Mouse (Mus musculus): ENCODE results near the gene Osbpl2. TPM values are rescaled to one million over a fixed set of nuclear protein-coding genes. Genes with fewer than 3 reads are reported as not detected.

The Osbpl2 gene
- polyA plus RNA-seq, 1 experiment from 2014 or later: 19.2 TPM

GRCm38 (mm10) chr2:180084565-180084964 lies 34.5 kb upstream of the Osbpl2 start:
- Histone ChIP-seq H3K9me3 (ENCODE audit: control insufficient read depth, low read length) (no peaks in the 10 kb centered on the region), H3K9ac (ENCODE audit: low read depth, low read length) (no peak overlapping the region), H3K4me1 (replicated peaks; ENCODE audit: control insufficient read depth, insufficient read depth, low read length) (no peaks in the 10 kb centered on the region; the same call in 1 of the 2 replicates), H3K27me3 (replicated peaks; ENCODE audit: control insufficient read depth, insufficient read depth, low read length) (no peaks in the 10 kb centered on the region), H3K27ac (ENCODE audit: low read depth, low read length) (no peak overlapping the region), H3K4me2 (no peak overlapping the region), H3K36me3 (ENCODE audit: control insufficient read depth, insufficient read depth, low read length) (peaks cover 2% of the 10 kb centered on the region; the same call in 1 of the 2 replicates), H3K4me3 (ENCODE audit: low read depth, low read length) (no peak overlapping the region)
- ATAC-seq (replicated peaks; ENCODE audit: low FRiP score) (no peak), DNase-seq (ENCODE audit: low spot score) (no peak)
- 46% methylated on average over 3 of the region's 3 CpGs for WGBS

DNA sequence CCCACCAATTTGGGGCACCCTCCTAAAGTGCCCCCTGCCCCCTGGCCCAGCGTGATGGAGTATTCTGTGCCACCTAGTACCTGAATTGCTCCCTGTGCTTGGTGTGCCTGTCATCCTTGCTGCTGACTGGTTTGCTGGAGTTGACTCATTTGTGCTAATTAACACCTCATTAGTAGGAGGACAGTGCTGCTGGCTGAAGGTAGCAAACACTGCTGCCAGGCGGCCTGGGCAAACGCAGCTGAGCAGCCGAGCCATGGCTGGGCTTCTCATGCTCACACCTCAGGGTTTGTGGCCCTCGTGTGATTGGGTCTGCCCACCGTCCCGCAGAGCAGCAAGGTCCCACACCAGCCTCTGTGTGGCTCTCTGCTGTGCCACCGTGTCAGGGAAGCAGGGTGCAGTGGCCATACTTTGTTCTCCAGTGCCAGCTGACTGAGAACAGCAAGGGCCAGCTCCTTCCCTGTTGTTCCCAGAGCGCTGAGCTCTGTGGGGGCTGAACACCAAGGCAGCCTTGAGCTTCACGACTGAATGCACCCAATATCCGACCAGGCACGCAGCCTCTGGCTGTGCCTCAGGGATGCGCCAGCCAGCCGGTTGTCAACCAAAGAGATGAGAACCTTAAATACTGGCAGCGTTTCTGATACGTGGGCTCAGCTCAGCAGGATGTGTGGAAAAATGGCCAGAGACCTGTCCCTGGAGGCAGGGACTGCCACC lies 33.0 kb upstream of the Osbpl2 start:
- Histone ChIP-seq H3K27me3 (replicated peaks; ENCODE audit: control insufficient read depth, insufficient read depth, low read length) (no peaks in the 10 kb centered on the region), H3K4me1 (replicated peaks; ENCODE audit: control insufficient read depth, insufficient read depth, low read length) (no peaks in the 10 kb centered on the region; the same call in 1 of the 2 replicates), H3K9ac (ENCODE audit: low read depth, low read length) (no peak overlapping the region), H3K4me3 (ENCODE audit: low read depth, low read length) (no peak overlapping the region), H3K27ac (ENCODE audit: low read depth, low read length) (no peak overlapping the region; the same call in 1 of the 2 replicates), H3K4me2 (no peak overlapping the region), H3K36me3 (ENCODE audit: control insufficient read depth, insufficient read depth, low read length) (no peaks in the 10 kb centered on the region; the same call in 1 of the 2 replicates), H3K9me3 (ENCODE audit: control insufficient read depth, low read length) (no peaks in the 10 kb centered on the region)
- ATAC-seq (replicated peaks; ENCODE audit: low FRiP score): no peak
- 72% methylated on average over 16 of the region's 16 CpGs for WGBS
- no peak for DNase-seq (ENCODE audit: low spot score)

DNA sequence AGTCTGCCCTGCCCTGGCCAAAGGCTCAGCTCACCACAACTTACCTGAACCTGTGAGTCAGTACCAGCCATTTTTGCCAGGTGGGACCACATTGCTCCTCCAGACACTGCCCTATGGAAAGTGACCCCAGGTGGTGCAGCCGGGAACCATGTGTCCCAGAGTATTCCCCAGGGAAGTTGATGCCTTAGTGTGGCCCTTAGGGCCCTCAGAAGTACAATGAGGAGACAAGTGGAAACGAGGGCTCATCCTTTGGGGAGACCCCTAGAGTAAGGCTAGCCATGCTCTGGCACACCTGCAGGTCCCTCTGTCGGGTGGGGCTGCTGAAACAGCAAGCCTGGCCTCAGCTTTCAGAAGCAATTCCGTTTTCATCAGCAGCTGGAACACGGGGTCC lies 32.5 kb upstream of the Osbpl2 start:
- Histone ChIP-seq H3K36me3 (ENCODE audit: control insufficient read depth, insufficient read depth, low read length) (no peaks in the 10 kb centered on the region; the same call in 1 of the 2 replicates), H3K27ac (ENCODE audit: low read depth, low read length) (no peak overlapping the region), H3K9ac (ENCODE audit: low read depth, low read length) (no peak overlapping the region), H3K27me3 (replicated peaks; ENCODE audit: control insufficient read depth, insufficient read depth, low read length) (no peaks in the 10 kb centered on the region), H3K4me2 (no peak overlapping the region), H3K4me3 (ENCODE audit: low read depth, low read length) (no peak overlapping the region), H3K4me1 (replicated peaks; ENCODE audit: control insufficient read depth, insufficient read depth, low read length) (no peaks in the 10 kb centered on the region; the same call in 1 of the 2 replicates), H3K9me3 (ENCODE audit: control insufficient read depth, low read length) (no peaks in the 10 kb centered on the region)
- DNase-seq (ENCODE audit: low spot score) (no peak), ATAC-seq (replicated peaks; ENCODE audit: low FRiP score) (no peak)
- 79% methylated on average over 5 of the region's 5 CpGs for WGBS

DNA sequence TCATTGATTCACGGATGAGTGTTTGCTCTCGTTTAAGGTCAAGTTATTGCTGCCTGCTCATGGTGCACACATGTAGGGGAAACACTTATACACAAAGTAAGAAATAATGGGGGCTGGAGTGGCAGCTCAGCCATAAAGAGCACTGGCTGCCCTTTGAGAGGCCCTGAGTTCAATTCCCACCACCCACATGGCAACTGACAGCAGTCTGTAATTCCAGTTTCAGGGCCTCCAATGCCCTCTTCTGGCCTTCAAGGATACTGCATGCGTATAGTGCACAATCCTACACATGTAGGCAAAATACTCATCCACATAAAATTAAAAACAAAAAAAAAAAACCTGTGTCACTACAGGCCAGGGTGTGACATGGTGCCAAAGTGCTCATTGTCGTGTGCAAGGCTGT lies 31.6 kb upstream of the Osbpl2 start:
- Histone ChIP-seq H3K9ac (ENCODE audit: low read depth, low read length) (no peak overlapping the region), H3K27me3 (replicated peaks; ENCODE audit: control insufficient read depth, insufficient read depth, low read length) (no peaks in the 10 kb centered on the region), H3K36me3 (ENCODE audit: control insufficient read depth, insufficient read depth, low read length) (no peaks in the 10 kb centered on the region; the same call in 1 of the 2 replicates), H3K4me3 (ENCODE audit: low read depth, low read length) (no peak overlapping the region), H3K4me1 (replicated peaks; ENCODE audit: control insufficient read depth, insufficient read depth, low read length) (no peaks in the 10 kb centered on the region; the same call in 1 of the 2 replicates), H3K27ac (ENCODE audit: low read depth, low read length) (no peak overlapping the region), H3K4me2 (no peak overlapping the region), H3K9me3 (ENCODE audit: control insufficient read depth, low read length) (no peaks in the 10 kb centered on the region)
- DNase-seq (ENCODE audit: low spot score) (no peak), ATAC-seq (replicated peaks; ENCODE audit: low FRiP score) (no peak)
- 89% methylated on average over 4 of the region's 4 CpGs for WGBS

- 71% methylated on average over 11 of the region's 11 CpGs for WGBS
- ATAC-seq (replicated peaks; ENCODE audit: low FRiP score): no peak
- H3K27ac ChIP-seq (ENCODE audit: low read depth, low read length): no peak overlapping the region
Observed at GRCm38 (mm10) chr2:180090285-180090684, 28.8 kb upstream of the Osbpl2 start.

DNA sequence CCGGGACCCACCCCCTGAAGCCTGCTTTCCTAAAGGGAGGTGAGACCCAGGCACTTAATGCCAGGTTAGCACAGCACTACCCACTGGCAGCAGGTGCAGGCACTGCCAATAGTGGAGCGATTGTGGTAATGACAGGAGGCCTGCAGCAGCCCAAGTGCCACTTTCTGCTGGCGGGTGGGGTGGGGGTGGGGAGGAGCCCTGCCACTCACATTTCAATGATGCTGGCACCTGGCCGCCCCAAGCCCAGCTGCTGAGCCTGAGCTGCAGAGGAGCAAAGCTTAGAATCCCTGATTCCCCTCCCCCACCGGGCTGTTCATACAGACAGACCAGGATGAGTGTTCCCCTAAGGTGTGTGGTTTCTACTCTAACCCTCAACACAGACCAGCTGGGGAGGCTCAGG lies 23.4 kb upstream of the Osbpl2 start:
- DNase-seq (ENCODE audit: low spot score): no peak
- WGBS: 41% methylated on average over 5 of the region's 5 CpGs

More at GRCm38 (mm10) chr2:180090285-180090684, 28.8 kb upstream of the Osbpl2 start:
- no peaks in the 10 kb centered on the region; the same call in 1 of the 2 replicates for H3K36me3 ChIP-seq (ENCODE audit: control insufficient read depth, insufficient read depth, low read length)
- H3K4me3 ChIP-seq (ENCODE audit: low read depth, low read length): no peak overlapping the region
- H3K9ac ChIP-seq (ENCODE audit: low read depth, low read length): no peak overlapping the region
- H3K9me3 ChIP-seq (ENCODE audit: control insufficient read depth, low read length): no peaks in the 10 kb centered on the region
- no peaks in the 10 kb centered on the region for H3K4me1 ChIP-seq (replicated peaks; ENCODE audit: control insufficient read depth, insufficient read depth, low read length)
- H3K27me3 ChIP-seq (replicated peaks; ENCODE audit: control insufficient read depth, insufficient read depth, low read length): no peaks in the 10 kb centered on the region
- H3K4me2 ChIP-seq: no peak overlapping the region
- no peak for DNase-seq (ENCODE audit: low spot score)

DNA sequence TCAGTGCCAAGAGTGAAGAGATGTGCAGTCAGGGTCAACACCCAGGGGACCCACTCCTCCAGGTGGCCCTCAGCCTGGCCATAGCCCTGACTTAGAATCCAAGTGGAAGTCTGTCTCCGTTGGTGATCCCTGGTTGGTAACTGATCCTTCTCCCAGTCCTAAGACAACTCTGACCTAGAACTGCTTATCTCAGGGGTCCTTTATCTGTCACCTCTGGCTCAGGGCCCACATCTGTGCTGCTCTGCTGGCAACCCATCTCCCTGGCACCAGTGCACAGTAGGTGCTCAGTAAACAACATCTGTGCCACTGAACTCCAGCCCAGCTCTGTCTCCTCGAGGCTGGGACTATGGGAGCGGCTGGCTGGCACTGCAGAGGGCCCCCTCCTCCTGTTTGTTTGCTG lies 21.5 kb upstream of the Osbpl2 start:
- Histone ChIP-seq H3K4me2 (no peak overlapping the region), H3K27me3 (replicated peaks; ENCODE audit: control insufficient read depth, insufficient read depth, low read length) (peaks cover 55% of the 10 kb centered on the region), H3K27ac (ENCODE audit: low read depth, low read length) (no peak overlapping the region), H3K4me1 (replicated peaks; ENCODE audit: control insufficient read depth, insufficient read depth, low read length) (peaks cover 4% of the 10 kb centered on the region; the same call in 1 of the 2 replicates), H3K36me3 (ENCODE audit: control insufficient read depth, insufficient read depth, low read length) (no peaks in the 10 kb centered on the region), H3K4me3 (ENCODE audit: low read depth, low read length) (no peak overlapping the region), H3K9me3 (ENCODE audit: control insufficient read depth, low read length) (no peaks in the 10 kb centered on the region), H3K9ac (ENCODE audit: low read depth, low read length) (no peak overlapping the region)
- 37% methylated on average over 3 of the region's 3 CpGs for WGBS
- ATAC-seq (replicated peaks; ENCODE audit: low FRiP score): no peak
- DNase-seq (ENCODE audit: low spot score): no peak

More for the DNA sequence above, 23.4 kb upstream of the Osbpl2 start:
- Histone ChIP-seq H3K9me3 (ENCODE audit: control insufficient read depth, low read length) (no peaks in the 10 kb centered on the region), H3K4me1 (replicated peaks; ENCODE audit: control insufficient read depth, insufficient read depth, low read length) (peaks cover 4% of the 10 kb centered on the region; the same call in 1 of the 2 replicates), H3K27me3 (replicated peaks; ENCODE audit: control insufficient read depth, insufficient read depth, low read length) (peaks cover 36% of the 10 kb centered on the region), H3K27ac (ENCODE audit: low read depth, low read length) (no peak overlapping the region), H3K36me3 (ENCODE audit: control insufficient read depth, insufficient read depth, low read length) (no peaks in the 10 kb centered on the region), H3K9ac (ENCODE audit: low read depth, low read length) (no peak overlapping the region), H3K4me2 (no peak overlapping the region), H3K4me3 (ENCODE audit: low read depth, low read length) (no peak overlapping the region)
- ATAC-seq (replicated peaks; ENCODE audit: low FRiP score): no peak

GRCm38 (mm10) chr2:180098167-180098566 lies 20.9 kb upstream of the Osbpl2 start:
- no peak overlapping the region for H3K4me3 ChIP-seq (ENCODE audit: low read depth, low read length)
- WGBS: 21% methylated on average over 5 of the region's 5 CpGs
- ATAC-seq (replicated peaks; ENCODE audit: low FRiP score): peak; percentile 74

DNA sequence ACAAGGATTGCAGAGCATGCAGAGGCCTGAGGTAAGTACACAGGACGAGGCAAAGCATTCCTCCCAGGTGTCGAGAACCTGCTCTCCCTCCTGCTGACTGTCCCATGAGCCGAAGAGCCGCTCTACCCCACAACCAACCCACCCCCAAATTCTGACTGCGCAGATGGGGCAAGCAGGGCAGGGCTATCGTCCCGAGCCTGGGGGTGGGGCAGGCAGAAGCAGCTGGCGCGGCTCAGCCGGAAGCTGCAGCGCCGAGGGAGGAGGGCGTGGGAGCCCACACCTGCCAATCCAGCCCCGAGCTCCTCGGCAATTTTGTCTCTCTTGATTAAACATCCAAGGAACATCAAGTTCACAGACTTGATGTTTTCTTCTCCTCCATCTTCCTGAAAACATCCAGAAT lies 19.6 kb upstream of the Osbpl2 start:
- no peak overlapping the region for H3K27ac ChIP-seq (ENCODE audit: low read depth, low read length)
- peaks cover 74% of the 10 kb centered on the region for H3K27me3 ChIP-seq (replicated peaks; ENCODE audit: control insufficient read depth, insufficient read depth, low read length)
- no peak overlapping the region for H3K9ac ChIP-seq (ENCODE audit: low read depth, low read length)
- H3K4me2 ChIP-seq: no peak overlapping the region
- no peak for ATAC-seq (replicated peaks; ENCODE audit: low FRiP score)
- WGBS: 9% methylated on average over 15 of the region's 15 CpGs
- no peaks in the 10 kb centered on the region for H3K36me3 ChIP-seq (ENCODE audit: control insufficient read depth, insufficient read depth, low read length)
- no peak overlapping the region for H3K4me3 ChIP-seq (ENCODE audit: low read depth, low read length)
- H3K9me3 ChIP-seq (ENCODE audit: control insufficient read depth, low read length): no peaks in the 10 kb centered on the region
- peaks cover 11% of the 10 kb centered on the region for H3K4me1 ChIP-seq (replicated peaks; ENCODE audit: control insufficient read depth, insufficient read depth, low read length)
- DNase-seq (ENCODE audit: low spot score): no peak

More at GRCm38 (mm10) chr2:180098167-180098566, 20.9 kb upstream of the Osbpl2 start:
- no peak for DNase-seq (ENCODE audit: low spot score)
- no peaks in the 10 kb centered on the region for H3K9me3 ChIP-seq (ENCODE audit: control insufficient read depth, low read length)
- no peaks in the 10 kb centered on the region for H3K36me3 ChIP-seq (ENCODE audit: control insufficient read depth, insufficient read depth, low read length)
- H3K27ac ChIP-seq (ENCODE audit: low read depth, low read length): no peak overlapping the region
- H3K4me1 ChIP-seq (replicated peaks; ENCODE audit: control insufficient read depth, insufficient read depth, low read length): peaks cover 4% of the 10 kb centered on the region; the same call in 1 of the 2 replicates
- H3K27me3 ChIP-seq (replicated peaks; ENCODE audit: control insufficient read depth, insufficient read depth, low read length): peaks cover 61% of the 10 kb centered on the region
- H3K9ac ChIP-seq (ENCODE audit: low read depth, low read length): no peak overlapping the region
- H3K4me2 ChIP-seq: no peak overlapping the region

Data from liver, embryonic 11.5 days (tissue).